Mouse (Mus musculus) c-Kit-negative CD71-positive TER-119-positive erythroid progenitor cells, embryonic 14.5 days (primary cell): ENCODE results near the gene Rnf5.

ENCODE experiments used
- DNase-seq: peaks from one replicate; pipeline ENCODE4 v3.0.0-alpha.2; 2013; ENCODE audit warnings: low read depth, low spot score

The Rnf5 gene

DNA sequence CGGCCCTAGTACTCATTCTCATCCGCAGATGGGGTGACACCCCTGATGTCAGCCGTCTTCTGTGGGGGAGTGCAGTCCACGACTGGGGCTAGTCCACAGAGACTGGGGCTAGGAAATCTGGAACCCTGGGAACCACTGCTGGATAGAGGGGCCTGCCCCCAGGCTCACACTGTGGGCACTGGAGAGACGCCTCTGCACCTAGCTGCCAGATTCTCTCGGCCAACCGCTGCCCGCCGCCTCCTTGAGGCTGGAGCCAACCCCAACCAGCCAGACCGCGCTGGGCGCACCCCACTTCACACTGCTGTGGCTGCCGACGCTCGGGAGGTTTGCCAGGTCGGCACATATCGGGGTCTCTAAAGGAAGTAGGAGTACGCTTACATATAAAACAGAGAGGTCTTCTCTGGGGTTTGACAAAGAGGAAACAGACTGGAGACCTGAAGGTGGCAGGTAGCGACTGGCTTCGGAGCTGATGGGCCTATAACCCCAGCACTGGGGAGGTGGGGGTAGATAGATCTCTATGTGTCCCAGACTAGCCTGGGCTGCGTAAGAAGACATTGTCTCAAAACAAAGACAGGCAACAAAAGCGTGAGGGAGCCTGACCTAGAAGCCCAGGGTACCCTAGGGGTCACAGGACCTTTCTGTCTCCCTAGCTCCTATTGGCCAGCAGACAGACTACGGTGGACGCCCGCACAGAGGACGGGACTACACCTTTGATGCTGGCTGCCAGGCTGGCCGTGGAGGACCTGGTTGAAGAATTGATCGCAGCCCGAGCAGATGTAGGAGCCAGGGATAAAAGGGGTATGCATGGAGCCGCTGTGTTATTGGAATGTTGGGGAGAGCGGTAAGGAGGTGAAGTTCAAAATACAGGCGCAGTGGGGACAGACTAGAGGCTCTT is 17.4 kb downstream of the Rnf5 start:
- no peak for DNase-seq

DNA sequence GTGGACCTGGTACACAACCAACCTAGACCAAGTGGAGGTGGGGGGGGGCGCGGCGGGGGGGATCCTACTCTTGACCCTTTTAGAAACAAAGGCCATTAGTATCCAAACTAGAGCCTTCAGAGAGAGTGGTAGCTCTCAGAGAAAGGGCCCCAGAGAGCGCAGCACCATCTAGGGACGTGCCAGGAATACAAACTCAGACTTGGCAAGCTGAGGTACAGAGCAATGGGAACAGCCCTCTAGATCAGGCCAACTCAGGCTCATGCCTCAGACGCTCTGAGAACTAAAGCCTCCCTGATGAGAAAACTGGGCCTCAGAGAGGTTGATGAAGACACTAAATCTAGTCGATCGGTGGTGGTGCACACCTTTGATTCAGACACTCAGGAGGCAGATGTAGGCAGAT is 18.4 kb downstream of the Rnf5 start:
- DNase-seq = no peak

DNA sequence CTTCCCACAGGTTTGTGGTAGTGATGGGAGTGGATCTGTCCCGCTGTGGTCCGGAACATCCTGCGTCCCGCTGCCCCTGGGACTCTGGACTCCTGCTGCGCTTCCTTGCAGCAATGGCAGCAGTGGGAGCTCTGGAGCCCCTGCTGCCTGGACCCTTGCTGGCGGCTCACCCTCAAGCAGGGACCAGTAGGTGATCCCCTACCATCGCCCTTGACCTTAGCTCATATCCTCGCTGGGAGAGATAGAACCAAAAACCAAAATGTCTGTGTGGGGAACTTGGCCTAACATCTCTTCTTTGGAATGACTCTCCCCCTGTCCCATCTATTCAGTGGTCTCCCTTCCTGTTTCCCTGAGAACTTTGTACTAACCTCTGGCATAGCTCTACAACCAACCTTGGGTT is 19.7 kb downstream of the Rnf5 start:
- DNase-seq = no peak

DNA sequence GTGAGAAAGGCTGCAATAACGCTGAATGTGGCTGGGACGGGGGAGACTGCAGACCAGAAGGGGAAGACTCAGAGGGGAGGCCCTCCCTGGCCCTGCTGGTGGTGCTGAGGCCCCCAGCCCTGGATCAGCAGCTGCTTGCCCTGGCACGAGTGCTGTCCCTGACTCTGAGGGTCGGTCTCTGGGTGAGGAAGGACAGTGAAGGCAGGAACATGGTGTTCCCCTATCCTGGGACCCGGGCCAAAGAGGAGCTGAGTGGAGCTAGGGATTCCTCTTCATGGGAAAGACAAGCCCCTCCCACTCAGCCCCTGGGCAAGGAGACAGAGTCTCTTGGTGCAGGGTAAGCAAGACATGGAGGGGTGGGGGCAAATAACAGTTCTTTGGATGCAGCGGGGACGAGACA is 20.1 kb downstream of the Rnf5 start:
- DNase-seq = no peak

DNA sequence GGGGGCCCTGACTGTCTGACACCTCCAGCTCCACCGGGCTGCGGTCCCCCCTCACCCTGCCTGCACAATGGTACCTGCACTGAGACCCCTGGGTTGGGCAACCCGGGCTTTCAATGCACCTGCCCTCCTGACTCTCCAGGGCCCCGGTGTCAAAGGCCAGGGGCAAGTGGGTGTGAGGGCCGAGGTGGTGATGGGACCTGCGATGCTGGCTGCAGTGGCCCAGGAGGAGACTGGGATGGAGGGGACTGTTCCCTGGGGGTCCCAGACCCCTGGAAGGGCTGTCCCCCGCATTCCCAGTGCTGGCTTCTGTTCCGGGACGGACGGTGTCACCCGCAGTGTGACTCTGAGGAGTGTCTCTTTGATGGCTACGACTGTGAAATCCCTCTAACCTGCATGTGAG is 21.0 kb downstream of the Rnf5 start:
- DNase-seq = no peak

DNA sequence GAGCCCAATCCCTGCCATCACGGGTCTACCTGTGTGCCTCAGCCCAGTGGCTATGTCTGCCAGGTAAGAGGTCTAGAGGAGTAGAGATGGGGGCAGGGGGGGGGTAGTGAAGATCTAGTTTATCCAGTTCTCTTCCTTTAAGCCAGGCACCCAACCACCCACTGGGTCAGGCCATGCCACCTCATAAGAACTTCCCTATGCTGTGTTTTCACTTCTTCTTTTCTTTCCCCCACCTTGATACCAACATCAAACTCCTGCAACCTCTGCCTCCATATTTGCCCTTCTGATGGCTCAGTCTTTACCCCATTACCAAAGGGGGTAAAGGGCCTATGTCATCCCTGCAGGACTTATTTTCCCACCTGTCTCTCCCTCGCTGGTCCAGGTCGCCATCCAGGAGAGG is 25.4 kb downstream of the Rnf5 start:
- DNase-seq = no peak

DNA sequence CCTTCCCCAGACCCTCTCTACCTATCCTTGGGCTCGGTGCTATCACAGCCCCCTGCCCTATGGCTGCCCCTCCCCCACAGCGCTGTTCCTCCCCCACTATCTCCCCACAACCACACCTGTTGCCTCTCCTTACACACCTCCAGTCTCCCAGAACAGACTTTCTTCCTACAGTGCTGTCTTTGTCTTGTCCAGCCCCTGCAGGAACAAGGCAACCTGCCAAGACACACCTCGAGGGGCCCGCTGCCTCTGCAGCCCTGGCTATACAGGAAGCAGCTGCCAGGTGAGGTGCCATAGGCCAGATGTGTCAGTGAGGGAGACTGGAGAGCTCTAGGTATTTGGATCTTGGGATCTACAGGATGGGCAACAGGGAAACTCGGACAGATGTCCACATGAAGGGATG is 26.9 kb downstream of the Rnf5 start:
- DNase-seq = no peak

DNA sequence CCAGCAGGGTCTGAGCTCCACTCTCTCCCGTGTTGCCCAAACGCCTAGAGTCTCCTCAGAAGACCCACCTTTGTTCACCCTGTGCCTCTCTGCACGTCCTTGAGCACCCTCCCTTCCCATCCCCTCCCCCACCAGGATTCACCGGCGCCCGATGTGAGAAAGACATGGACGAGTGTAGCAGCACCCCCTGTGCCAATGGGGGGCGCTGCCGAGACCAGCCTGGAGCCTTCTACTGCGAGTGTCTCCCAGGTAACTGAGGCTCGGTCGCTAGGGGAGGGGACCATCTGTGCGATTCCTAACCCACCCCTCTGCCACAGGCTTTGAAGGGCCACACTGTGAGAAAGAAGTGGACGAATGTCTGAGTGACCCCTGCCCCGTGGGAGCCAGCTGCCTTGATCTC is 31.1 kb downstream of the Rnf5 start:
- no peak for DNase-seq

DNA sequence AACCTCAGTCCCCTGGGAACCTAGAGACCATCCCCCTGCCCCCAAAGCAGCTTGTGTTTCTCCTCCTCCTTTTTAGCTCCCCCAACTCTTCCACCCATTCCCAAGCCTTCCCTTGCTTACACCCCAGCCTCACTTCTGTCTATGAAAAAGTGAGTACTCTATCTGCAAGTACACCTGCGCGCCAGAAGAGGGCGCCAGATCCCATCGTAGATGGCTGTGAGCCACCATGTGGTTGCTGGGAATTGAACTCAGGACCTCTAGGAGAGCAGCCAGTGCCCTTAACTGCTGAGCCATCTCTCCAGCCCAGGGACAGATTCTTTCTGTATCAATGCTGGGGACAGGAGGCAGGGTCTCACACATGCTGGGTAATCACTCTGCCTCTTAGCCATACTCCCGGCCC is 31.6 kb downstream of the Rnf5 start:
- no peak for DNase-seq

DNA sequence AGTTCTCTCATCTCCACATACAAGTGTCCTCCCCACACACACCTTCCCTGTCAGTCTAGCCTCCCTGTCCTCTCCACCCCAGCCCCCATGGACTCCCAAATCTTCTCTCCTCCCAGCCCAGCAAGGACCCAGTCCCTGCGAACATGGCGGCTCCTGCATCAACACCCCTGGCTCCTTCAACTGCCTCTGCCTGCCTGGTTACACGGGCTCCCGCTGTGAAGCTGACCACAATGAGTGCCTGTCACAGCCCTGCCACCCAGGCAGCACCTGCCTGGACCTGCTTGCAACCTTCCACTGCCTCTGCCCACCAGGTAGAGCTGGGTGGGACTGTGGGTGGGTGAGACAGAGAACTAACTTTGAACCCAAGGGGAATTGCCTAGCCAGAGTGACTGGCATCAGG is 33.6 kb downstream of the Rnf5 start:
- no peak for DNase-seq

DNA sequence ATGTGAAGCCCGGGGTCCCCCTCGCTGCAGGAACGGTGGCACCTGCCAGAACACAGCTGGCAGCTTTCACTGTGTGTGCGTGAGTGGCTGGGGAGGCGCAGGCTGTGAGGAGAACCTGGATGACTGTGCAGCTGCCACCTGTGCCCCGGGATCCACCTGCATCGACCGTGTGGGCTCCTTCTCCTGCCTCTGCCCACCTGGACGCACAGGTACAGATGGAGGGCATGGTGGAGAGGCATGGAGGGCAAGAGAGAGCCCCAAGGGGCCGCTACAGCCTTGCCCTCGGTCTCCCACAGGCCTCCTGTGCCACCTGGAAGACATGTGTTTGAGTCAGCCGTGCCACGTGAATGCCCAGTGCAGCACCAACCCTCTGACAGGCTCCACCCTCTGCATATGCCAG is 35.1 kb downstream of the Rnf5 start:
- DNase-seq = no peak

DNA sequence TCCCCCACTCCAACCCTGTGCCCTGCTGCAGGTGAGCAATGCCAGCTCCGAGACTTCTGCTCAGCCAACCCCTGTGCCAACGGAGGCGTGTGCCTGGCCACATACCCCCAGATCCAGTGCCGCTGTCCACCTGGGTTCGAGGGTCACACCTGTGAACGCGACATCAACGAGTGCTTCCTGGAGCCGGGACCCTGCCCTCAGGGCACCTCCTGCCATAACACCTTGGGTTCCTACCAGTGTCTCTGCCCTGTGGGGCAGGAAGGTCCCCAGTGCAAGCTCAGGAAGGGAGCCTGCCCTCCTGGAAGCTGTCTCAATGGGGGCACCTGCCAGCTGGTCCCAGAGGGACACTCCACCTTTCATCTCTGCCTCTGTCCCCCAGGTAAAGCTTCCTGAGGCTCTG is 36.2 kb downstream of the Rnf5 start:
- no peak for DNase-seq

DNA sequence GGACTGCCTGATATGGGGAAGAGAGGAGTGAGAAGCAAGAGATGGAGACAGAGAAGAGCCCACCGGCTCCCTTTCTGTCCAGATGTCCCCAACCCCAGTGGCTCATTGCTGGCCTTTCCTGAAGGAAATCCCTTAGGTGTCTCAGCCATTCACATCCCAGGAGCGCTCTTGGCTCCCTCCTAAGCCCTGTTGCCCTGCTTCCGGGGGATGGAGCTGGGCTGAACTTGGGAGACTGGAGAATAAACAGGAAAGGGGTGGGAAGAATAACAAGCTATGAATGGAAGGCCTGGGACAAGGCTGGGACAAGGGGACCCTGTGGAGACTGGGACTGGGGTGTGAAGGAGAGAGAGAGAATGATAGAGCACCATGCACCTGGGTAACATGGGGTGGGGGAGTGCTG is 38.7 kb downstream of the Rnf5 start:
- no peak for DNase-seq

DNA sequence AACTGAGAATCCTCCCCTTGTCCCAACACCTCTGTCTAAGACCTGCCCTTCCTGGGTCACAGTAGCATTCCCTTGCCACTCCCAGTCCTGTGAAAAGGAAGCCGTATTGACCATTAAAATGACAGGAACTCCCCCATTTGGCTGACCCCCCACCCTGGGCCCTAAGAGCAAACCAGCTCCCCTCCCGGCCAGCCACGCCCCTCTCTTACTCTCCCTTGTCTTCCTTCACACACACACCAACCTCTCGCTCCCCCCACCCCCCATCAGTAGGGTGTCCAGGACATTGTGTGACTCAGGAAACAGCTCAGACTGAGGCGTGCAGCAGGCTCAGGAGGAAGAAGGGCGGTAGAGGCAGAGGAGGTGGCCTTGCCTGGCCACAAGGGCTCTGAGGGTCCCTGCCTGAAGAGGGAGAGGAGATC is 39.5 kb downstream of the Rnf5 start, which contains the start of gene Notch4:
TSS of gene Notch4 (plus strand) at position 266 of the 419 bp plus-strand sequence.
- no peak for DNase-seq

DNA sequence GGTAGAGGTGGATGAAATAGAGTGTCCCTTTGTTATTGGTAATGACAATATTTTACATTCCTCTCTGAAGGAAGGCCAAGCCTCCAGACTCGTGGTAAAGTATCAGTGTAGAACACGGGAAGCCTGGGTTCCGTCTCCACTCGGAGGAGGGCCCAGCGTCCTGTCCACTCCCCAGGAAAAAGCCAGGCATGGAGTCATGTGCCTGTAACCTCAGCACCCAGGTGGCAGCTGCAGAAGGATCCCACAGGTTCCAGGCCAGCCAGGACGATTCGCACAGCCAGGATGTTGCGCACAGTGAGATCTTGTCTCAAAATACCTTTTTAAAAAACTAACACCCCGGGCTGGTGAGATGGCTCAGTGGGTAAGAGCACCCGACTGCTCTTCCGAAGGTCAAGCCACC is 40.1 kb downstream of the Rnf5 start:
- no peak for DNase-seq

DNA sequence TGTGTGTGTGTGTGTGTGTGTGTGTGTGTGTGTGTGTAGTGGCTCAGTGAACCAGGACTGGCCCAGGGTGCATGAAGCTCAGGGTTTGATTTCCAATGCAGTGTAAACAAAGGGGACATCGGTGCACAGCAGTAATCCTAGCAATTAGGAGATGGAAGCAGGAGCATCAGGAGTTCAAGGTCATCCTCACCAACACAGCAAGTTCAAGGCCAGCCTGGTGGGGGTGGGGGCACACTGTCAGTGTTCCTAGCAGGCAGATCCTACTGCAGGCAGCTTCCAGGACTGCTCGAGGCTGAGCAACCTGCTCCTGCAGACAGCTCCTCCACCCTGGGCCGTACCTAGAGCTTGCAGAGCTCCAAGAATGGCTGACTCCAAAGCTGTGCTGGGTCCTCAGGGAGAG is 40.9 kb downstream of the Rnf5 start:
- DNase-seq = no peak

DNA sequence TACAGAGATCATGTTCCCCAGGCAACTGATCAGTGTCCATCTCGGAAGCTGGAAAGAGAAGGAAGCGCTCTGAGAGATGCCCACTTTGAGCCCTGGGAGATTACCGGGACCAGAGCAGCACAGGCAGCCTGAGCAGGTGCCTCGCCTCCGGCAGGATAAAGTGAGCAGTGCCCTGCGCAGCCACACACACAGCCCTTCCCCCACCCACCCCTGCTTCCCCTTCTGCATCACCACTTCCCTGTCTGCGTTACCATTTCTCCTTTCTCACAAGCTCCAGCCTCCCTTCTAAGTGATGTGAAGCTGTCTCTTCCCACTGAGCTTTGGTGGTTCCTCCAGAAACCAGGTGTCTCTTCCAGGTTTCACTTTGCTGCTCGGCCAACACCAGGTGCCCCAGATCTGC is 42.3 kb downstream of the Rnf5 start:
- no peak for DNase-seq

DNA sequence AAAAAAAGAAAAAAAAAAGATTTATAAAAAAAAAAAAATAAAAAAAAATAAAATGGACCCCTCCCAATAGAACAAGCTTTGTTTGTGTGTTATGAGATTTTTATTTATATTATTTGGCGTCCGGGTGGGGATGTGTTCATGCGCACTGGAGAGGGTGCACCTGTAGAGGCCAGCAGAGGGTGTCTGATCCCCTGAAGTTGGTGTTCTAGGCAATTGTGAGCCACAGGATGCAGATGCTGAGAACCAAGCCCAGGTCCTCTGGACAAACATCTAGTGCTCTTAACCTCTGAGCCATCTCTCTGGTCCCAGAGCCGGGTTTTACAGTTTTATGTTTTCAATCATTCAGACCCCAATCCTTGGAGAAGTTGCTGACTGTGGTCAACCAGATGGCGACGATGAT is 43.1 kb downstream of the Rnf5 start:
- no peak for DNase-seq

DNA sequence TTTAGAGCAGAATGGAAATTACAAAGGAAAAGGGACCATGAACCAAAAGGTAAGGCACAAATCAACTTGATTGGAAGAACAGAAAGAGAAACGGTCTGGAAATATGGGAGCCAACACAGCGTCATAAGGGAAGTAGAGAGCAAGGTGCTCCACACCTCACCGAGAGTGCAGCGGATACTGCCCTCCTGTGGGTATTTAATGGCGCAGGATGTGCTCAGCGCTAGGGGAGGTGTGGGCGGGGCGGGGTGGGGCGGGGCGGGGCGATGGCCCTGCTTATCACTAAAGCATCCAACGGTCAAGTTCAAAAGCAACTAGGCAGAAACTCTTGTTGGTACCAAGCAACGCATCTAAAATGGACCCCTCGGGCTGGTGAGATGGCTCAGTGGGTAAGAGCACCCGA is 43.6 kb downstream of the Rnf5 start:
- DNase-seq = no peak

DNA sequence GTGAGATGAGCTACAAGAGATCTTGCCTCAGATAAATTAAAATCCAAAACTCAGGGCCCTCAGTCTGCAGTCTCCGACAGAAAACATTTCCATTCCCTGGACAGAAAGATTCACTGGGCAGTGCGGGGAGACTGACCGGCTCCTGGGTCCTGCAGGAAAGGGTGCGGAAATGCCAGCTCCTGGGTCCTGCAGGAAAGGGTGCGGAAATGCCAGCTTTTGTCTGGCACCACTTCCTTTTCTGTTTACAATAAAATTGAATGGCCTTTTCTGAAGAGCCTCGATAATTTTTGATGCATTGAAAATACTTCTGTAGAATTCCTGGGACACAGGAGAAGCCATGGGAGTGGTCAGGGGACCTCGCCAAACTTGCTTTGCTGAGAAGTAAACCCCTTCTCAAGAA is 44.4 kb downstream of the Rnf5 start:
- DNase-seq = no peak

DNA sequence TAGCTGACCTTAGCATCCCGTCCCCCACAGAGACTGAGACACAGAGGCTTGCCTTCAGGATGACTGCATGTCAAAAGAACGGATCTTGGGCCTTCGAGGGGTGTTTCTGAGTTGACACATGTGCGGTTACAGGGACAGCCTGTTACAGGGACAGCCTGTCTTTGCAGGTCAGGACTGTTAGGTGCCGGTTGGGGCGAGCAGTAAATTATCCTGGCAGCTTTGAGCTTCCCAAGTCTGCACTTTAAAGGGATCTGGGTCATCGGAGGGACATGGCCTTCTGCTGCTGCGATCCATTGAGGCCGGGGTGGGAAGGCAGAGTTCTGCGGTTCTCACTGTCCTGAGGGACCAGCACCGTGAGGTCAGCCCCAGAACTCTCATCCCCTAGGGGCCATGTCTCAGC is 46.1 kb downstream of the Rnf5 start:
- DNase-seq = no peak

DNA sequence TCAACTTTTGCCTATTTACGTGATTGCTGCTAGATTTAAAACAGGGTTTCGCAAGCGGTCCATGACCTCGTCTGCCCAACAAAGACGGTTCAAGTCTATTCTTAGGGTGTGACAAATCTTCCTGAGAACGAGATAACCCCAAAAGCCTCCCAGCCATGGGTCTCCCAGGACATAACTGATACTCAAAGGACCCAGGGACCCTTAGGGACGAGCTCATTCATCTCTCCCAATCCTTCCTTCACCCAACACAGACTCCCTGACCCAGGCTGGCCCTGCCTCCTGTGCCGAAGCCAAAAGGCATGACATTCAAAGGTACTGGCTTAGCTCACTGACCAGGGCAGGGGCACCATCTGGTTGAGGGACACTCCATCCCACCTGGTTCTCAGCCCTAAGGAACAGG is 47.1 kb downstream of the Rnf5 start:
- no peak for DNase-seq

DNA sequence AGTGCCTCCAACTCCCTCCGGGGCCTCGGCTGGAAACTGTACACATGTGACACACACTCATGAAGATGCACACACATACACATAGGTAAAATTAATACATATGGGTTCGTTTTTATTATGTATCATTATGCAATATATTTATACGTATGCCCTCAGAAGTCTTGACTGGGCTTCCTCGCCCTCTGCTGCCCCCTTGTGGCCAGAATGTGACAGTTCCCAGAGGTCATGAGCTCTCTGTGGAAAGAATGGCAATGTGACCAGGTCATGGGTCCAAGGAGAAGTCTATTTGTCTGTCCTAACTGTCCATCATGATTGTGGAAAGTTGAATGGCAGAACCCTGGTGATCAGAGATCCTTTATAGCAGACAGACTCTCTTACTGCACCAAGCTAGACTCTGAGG is 48.0 kb downstream of the Rnf5 start:
- DNase-seq = peak; percentile 48
